ENCODE assay signal across 8 mouse cellular contexts in genomic region chr15:103305792-103306645, GRCm38 (mm10). TPM values are rescaled to one million over a fixed set of nuclear protein-coding genes. Genes with fewer than 3 reads are reported as not detected.
DNase-seq lines count a peak whose midpoint lies in the region; ATAC-seq lines count a peak whose summit lies in the region.

No protein-coding gene starts in this region.

- DNase-seq in cerebellum, adult 11-12 months: peak; percentile 42
- no peak for DNase-seq in cerebellum, postnatal 36 days
- DNase-seq in 3T3-L1 (ENCODE audit: low read depth, low spot score): peak; percentile 72
- DNase-seq in kidney, postnatal 25 days: peak; percentile 40 to 47
- DNase-seq in natural killer cell, adult 2 months (ENCODE audit: low spot score in 2 of 2): no peak
- DNase-seq in right cerebral cortex, postnatal 25 days: no peak

- 38% methylated on average over 8 of the region's 8 CpGs for WGBS in forebrain, embryonic 12.5 days
- WGBS in neural tube, embryonic 15.5 days: 10% methylated on average over 8 of the region's 8 CpGs

- no peak for ATAC-seq in forebrain, embryonic 12.5 days (ENCODE audit: low FRiP score)
- ATAC-seq in neural tube, embryonic 15.5 days (ENCODE audit: low FRiP score): no peak

- H3K4me3 ChIP-seq in forebrain, embryonic 12.5 days (replicated peaks): peak overlapping the region; percentile 44
- H3K4me3 ChIP-seq in neural tube, embryonic 15.5 days (replicated peaks): peak overlapping the region; percentile 36

- H3K9me3 ChIP-seq in forebrain, embryonic 12.5 days: no peaks in the 10 kb centered on the region
- no peaks in the 10 kb centered on the region for H3K9me3 ChIP-seq in neural tube, embryonic 15.5 days (replicated peaks)

- H3K9ac ChIP-seq in forebrain, embryonic 12.5 days: peak overlapping the region; percentile 65
- H3K9ac ChIP-seq in neural tube, embryonic 15.5 days (replicated peaks): peak overlapping the region; percentile 62

- H3K4me2 ChIP-seq in forebrain, embryonic 12.5 days: peak overlapping the region; percentile 73
- H3K4me2 ChIP-seq in neural tube, embryonic 15.5 days: peak overlapping the region; percentile 75

- peaks cover 25% of the 10 kb centered on the region for H3K27me3 ChIP-seq in forebrain, embryonic 12.5 days
- 0 out of 2 replicates have a peak, but pooled peaks cover 3% of the 10 kb centered on the region for H3K27me3 ChIP-seq in neural tube, embryonic 15.5 days (replicated peaks)

- no peaks in the 10 kb centered on the region for H3K36me3 ChIP-seq in forebrain, embryonic 12.5 days (replicated peaks)
- H3K36me3 ChIP-seq in neural tube, embryonic 15.5 days: no peaks in the 10 kb centered on the region

- H3K4me1 ChIP-seq in forebrain, embryonic 12.5 days: peaks cover 63% of the 10 kb centered on the region
- H3K4me1 ChIP-seq in neural tube, embryonic 15.5 days: peaks cover 67% of the 10 kb centered on the region

- H3K27ac ChIP-seq in forebrain, embryonic 12.5 days: peak overlapping the region; percentile 98
- H3K27ac ChIP-seq in neural tube, embryonic 15.5 days (replicated peaks): peak overlapping the region; percentile 99

RNA-seq across cellular contexts. Expression of gene Gpr84, which starts 4.4 kb away (rescaled TPM):
- 0.10 and 0.37 TPM in 2 replicates for polyA plus RNA-seq in forebrain, embryonic 12.5 days (2016; fragmentation: Nextera tagmentation; extraction: Ambion mirVana)
- 0.33 and 0.60 TPM in 2 replicates for polyA plus RNA-seq in neural tube, embryonic 15.5 days (2015; fragmentation: Nextera tagmentation; extraction: Ambion mirVana)

RNA-seq across cellular contexts. Expression of gene Copz1, which starts 33.5 kb away (rescaled TPM):
- 226 and 228 TPM in 2 replicates for polyA plus RNA-seq in forebrain, embryonic 12.5 days (2016; fragmentation: Nextera tagmentation; extraction: Ambion mirVana)
- polyA plus RNA-seq in neural tube, embryonic 15.5 days (2015; fragmentation: Nextera tagmentation; extraction: Ambion mirVana): 190 and 207 TPM in 2 replicates

RNA-seq across cellular contexts. Expression of gene Zfp385a, which starts 33.9 kb away (rescaled TPM):
- polyA plus RNA-seq in forebrain, embryonic 12.5 days (2016; fragmentation: Nextera tagmentation; extraction: Ambion mirVana): 16.1 and 16.8 TPM in 2 replicates
- polyA plus RNA-seq in neural tube, embryonic 15.5 days (2015; fragmentation: Nextera tagmentation; extraction: Ambion mirVana): 18.6 and 19.9 TPM in 2 replicates

RNA-seq across cellular contexts. Expression of gene Nfe2, which starts 47.8 kb away (rescaled TPM):
- 2.1 and 3.4 TPM in 2 replicates for polyA plus RNA-seq in forebrain, embryonic 12.5 days (2016; fragmentation: Nextera tagmentation; extraction: Ambion mirVana)
- 0.99 and 4.6 TPM in 2 replicates for polyA plus RNA-seq in neural tube, embryonic 15.5 days (2015; fragmentation: Nextera tagmentation; extraction: Ambion mirVana)

Comparison
In these comparisons a context has a peak if more than half of its experiments do, and no peak if none do; other contexts are left out.
1. DNase-seq: peak in cerebellum, adult 11-12 months (single experiment), 3T3-L1 (single experiment) and kidney, postnatal 25 days (2 of 2); none in cerebellum, postnatal 36 days (0 of 2), natural killer cell, adult 2 months (0 of 2) and right cerebral cortex, postnatal 25 days (single experiment).